In the genomic region with DNA sequence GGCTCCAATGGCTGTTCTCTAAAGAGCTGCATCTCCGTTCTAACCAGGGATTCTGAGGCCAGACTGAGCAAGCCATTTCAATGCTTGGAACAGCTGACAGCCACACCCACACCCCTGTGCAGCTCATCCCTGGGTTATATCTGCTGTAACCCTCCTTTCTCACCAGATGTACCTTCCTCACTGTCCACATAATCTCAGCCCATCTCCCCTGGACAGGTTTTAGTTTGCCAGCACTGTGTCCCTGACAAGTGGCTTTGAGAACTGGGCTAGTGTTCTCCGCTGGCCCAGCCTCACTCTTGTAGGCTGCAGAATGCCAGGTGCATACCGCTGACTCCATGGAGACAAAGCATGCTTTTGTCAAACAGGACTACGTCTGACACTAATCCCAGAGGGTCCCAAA, we compare ENCODE assay signal across 7 mouse cellular contexts. TPM values are rescaled to one million over a fixed set of nuclear protein-coding genes. Genes with fewer than 3 reads are reported as not detected.
DNase-seq lines count a peak whose midpoint lies in the region; ATAC-seq lines count a peak whose summit lies in the region.

No protein-coding gene starts in this region.

- peak overlapping the region; percentile 91 for H3K9ac ChIP-seq in lung, embryonic 16.5 days (ENCODE audit: low read length)
- H3K9ac ChIP-seq in forebrain, embryonic 12.5 days, result peak overlapping the region; percentile 78
- H3K9ac ChIP-seq in limb, embryonic 13.5 days, result peak overlapping the region; percentile 88
- H3K9ac ChIP-seq in stomach, embryonic 16.5 days (ENCODE audit: low read length), result peak overlapping the region; percentile 89

- H3K4me2 ChIP-seq in lung, embryonic 16.5 days (ENCODE audit: low read depth, low read length), result peak overlapping the region; percentile 73
- peak overlapping the region; percentile 66 for H3K4me2 ChIP-seq in forebrain, embryonic 12.5 days
- peak overlapping the region; percentile 86 for H3K4me2 ChIP-seq in limb, embryonic 13.5 days (replicated peaks)
- H3K4me2 ChIP-seq in stomach, embryonic 16.5 days (ENCODE audit: low read depth, low read length), result peak overlapping the region; percentile 79

- H3K4me3 ChIP-seq in lung, embryonic 16.5 days (ENCODE audit: low read length), result peak overlapping the region; percentile 89
- H3K4me3 ChIP-seq in forebrain, embryonic 12.5 days (replicated peaks), result peak overlapping the region; percentile 78
- H3K4me3 ChIP-seq in limb, embryonic 13.5 days, result peak overlapping the region; percentile 92
- H3K4me3 ChIP-seq in stomach, embryonic 16.5 days (replicated peaks; ENCODE audit: low read length), result peak overlapping the region; percentile 90

- H3K27ac ChIP-seq in lung, embryonic 16.5 days (ENCODE audit: low read length), result no peak overlapping the region
- no peak overlapping the region for H3K27ac ChIP-seq in forebrain, embryonic 12.5 days
- no peak overlapping the region for H3K27ac ChIP-seq in limb, embryonic 13.5 days
- no peak overlapping the region for H3K27ac ChIP-seq in stomach, embryonic 16.5 days (ENCODE audit: low read length)

- no peaks in the 10 kb centered on the region for H3K36me3 ChIP-seq in lung, embryonic 16.5 days (ENCODE audit: control insufficient read depth, insufficient read depth, low read length)
- H3K36me3 ChIP-seq in forebrain, embryonic 12.5 days (replicated peaks), result no peaks in the 10 kb centered on the region
- peaks cover 9% of the 10 kb centered on the region; the same call in 1 of the 2 replicates for H3K36me3 ChIP-seq in limb, embryonic 13.5 days
- no peaks in the 10 kb centered on the region for H3K36me3 ChIP-seq in stomach, embryonic 16.5 days (ENCODE audit: control insufficient read depth, insufficient read depth, low read length)

- H3K9me3 ChIP-seq in lung, embryonic 16.5 days (ENCODE audit: control insufficient read depth, low read length), result no peaks in the 10 kb centered on the region
- no peaks in the 10 kb centered on the region for H3K9me3 ChIP-seq in forebrain, embryonic 12.5 days
- no peaks in the 10 kb centered on the region for H3K9me3 ChIP-seq in limb, embryonic 13.5 days
- no peaks in the 10 kb centered on the region for H3K9me3 ChIP-seq in stomach, embryonic 16.5 days (replicated peaks; ENCODE audit: control insufficient read depth, low read length)

- no peak for DNase-seq in lung, postnatal 4 days
- DNase-seq in retina, postnatal 1 day, result no peak
- no peak for DNase-seq in layer of hippocampus, adult 18-20 months (ENCODE audit: low spot score in 2 of 2)

- H3K27me3 ChIP-seq in lung, embryonic 16.5 days (ENCODE audit: control insufficient read depth, insufficient read depth, low read depth, low read length), result no peaks in the 10 kb centered on the region
- no peaks in the 10 kb centered on the region for H3K27me3 ChIP-seq in forebrain, embryonic 12.5 days
- H3K27me3 ChIP-seq in limb, embryonic 13.5 days, result no peaks in the 10 kb centered on the region
- no peaks in the 10 kb centered on the region for H3K27me3 ChIP-seq in stomach, embryonic 16.5 days (ENCODE audit: control insufficient read depth, insufficient read depth, low read length)

- peaks cover 30% of the 10 kb centered on the region for H3K4me1 ChIP-seq in lung, embryonic 16.5 days (replicated peaks; ENCODE audit: control insufficient read depth, insufficient read depth, low read length)
- peaks cover 27% of the 10 kb centered on the region for H3K4me1 ChIP-seq in forebrain, embryonic 12.5 days
- peaks cover 52% of the 10 kb centered on the region for H3K4me1 ChIP-seq in limb, embryonic 13.5 days
- peaks cover 29% of the 10 kb centered on the region for H3K4me1 ChIP-seq in stomach, embryonic 16.5 days (ENCODE audit: control insufficient read depth, insufficient read depth, low read length)

- WGBS in lung, embryonic 16.5 days, result 34% methylated on average over 4 of the region's 4 CpGs
- 4% methylated on average over 4 of the region's 4 CpGs for WGBS in forebrain, embryonic 12.5 days
- WGBS in limb, embryonic 13.5 days, result 20% methylated on average over 4 of the region's 4 CpGs
- 36% methylated on average over 4 of the region's 4 CpGs for WGBS in stomach, embryonic 16.5 days

- no peak for ATAC-seq in lung, embryonic 16.5 days (ENCODE audit: low read depth)
- ATAC-seq in forebrain, embryonic 12.5 days (ENCODE audit: low FRiP score), result no peak
- ATAC-seq in limb, embryonic 13.5 days (ENCODE audit: low FRiP score, low read depth), result no peak
- no peak for ATAC-seq in stomach, embryonic 16.5 days (ENCODE audit: insufficient read depth, low FRiP score)

RNA-seq across cellular contexts. Expression of gene Cfap43, which starts 1.7 kb away (rescaled TPM):
- 1.7 and 2.6 TPM in 2 replicates for polyA plus RNA-seq in lung, embryonic 16.5 days (2015; fragmentation: Nextera tagmentation; extraction: Ambion mirVana)
- 0.22 and 0.37 TPM in 2 replicates for polyA plus RNA-seq in forebrain, embryonic 12.5 days (2016; fragmentation: Nextera tagmentation; extraction: Ambion mirVana)
- polyA plus RNA-seq in limb, embryonic 13.5 days (2015; fragmentation: Nextera tagmentation; extraction: Ambion mirVana), result 0.08 and 0.09 TPM in 2 replicates
- 1.1 TPM in 2 replicates for polyA plus RNA-seq in stomach, embryonic 16.5 days (2015; fragmentation: Nextera tagmentation; extraction: Ambion mirVana)
- total RNA-seq in layer of hippocampus, adult 18-20 months (2021), result under 1 TPM; 0.79 to 0.99 TPM

RNA-seq across cellular contexts. Expression of gene Itprip, which starts 1.7 kb away (rescaled TPM):
- polyA plus RNA-seq in lung, embryonic 16.5 days (2015; fragmentation: Nextera tagmentation; extraction: Ambion mirVana), result 16.2 and 16.9 TPM in 2 replicates
- 17.9 and 19.8 TPM in 2 replicates for polyA plus RNA-seq in forebrain, embryonic 12.5 days (2016; fragmentation: Nextera tagmentation; extraction: Ambion mirVana)
- polyA plus RNA-seq in limb, embryonic 13.5 days (2015; fragmentation: Nextera tagmentation; extraction: Ambion mirVana), result 24.3 and 26.6 TPM in 2 replicates
- polyA plus RNA-seq in stomach, embryonic 16.5 days (2015; fragmentation: Nextera tagmentation; extraction: Ambion mirVana), result 18.7 and 20.1 TPM in 2 replicates
- total RNA-seq in layer of hippocampus, adult 18-20 months (2021), result 1 to 10 TPM in 1 of 2 experiments, under 1 TPM in 1; 0.86 to 1.2 TPM

RNA-seq across cellular contexts. Expression of gene Cfap58, which starts 20.1 kb away (rescaled TPM):
- 0.53 and 0.73 TPM in 2 replicates for polyA plus RNA-seq in lung, embryonic 16.5 days (2015; fragmentation: Nextera tagmentation; extraction: Ambion mirVana)
- 0.09 and 0.10 TPM in 2 replicates for polyA plus RNA-seq in forebrain, embryonic 12.5 days (2016; fragmentation: Nextera tagmentation; extraction: Ambion mirVana)
- 0.05 TPM in 1 of 2 replicates, not detected in the other for polyA plus RNA-seq in limb, embryonic 13.5 days (2015; fragmentation: Nextera tagmentation; extraction: Ambion mirVana)
- polyA plus RNA-seq in stomach, embryonic 16.5 days (2015; fragmentation: Nextera tagmentation; extraction: Ambion mirVana), result 0.04 TPM in 1 of 2 replicates, not detected in the other
- under 1 TPM; 0.28 to 0.30 TPM for total RNA-seq in layer of hippocampus, adult 18-20 months (2021)

RNA-seq across cellular contexts. Expression of gene Gsto2, which starts 52.1 kb away (rescaled TPM):
- 1.2 and 1.3 TPM in 2 replicates for polyA plus RNA-seq in lung, embryonic 16.5 days (2015; fragmentation: Nextera tagmentation; extraction: Ambion mirVana)
- 0.95 and 1.3 TPM in 2 replicates for polyA plus RNA-seq in forebrain, embryonic 12.5 days (2016; fragmentation: Nextera tagmentation; extraction: Ambion mirVana)
- polyA plus RNA-seq in limb, embryonic 13.5 days (2015; fragmentation: Nextera tagmentation; extraction: Ambion mirVana), result 1.3 and 1.7 TPM in 2 replicates
- polyA plus RNA-seq in stomach, embryonic 16.5 days (2015; fragmentation: Nextera tagmentation; extraction: Ambion mirVana), result 2.0 and 2.6 TPM in 2 replicates
- 1 to 10 TPM; 2.9 to 3.7 TPM for total RNA-seq in layer of hippocampus, adult 18-20 months (2021)
